Mouse (Mus musculus) T-helper 2 cell (primary cell): ENCODE measurements around the gene Gm2163.
"Not testable (repeated sequence)": the region's sequence is repeated elsewhere in the genome, so short reads cannot be mapped to it uniquely, and the experiment has no call there.

Experiments used
- in situ Hi-C: fragments of 300-600 bp; cut with MboI, MseI; formaldehyde crosslinking; loops from one replicate; pipeline ENCODE4 v1.15.1; 2025; ENCODE audit warnings: high pct_unique_total_duplicates

Gene Gm2163

GRCm38 (mm10) chr4:42466452-42466851 is at the start of gene Gm2163:
Gene Gm2163, plus strand, starts transcription at chr4:42466752.
- in situ Hi-C loops: not testable (repeated sequence)

GRCm38 (mm10) chr4:42439078-42439477 is 27.5 kb upstream of the Gm2163 start, which contains the start of gene Gm21586:
Gene Gm21586, plus strand, starts transcription at chr4:42439378.
- in situ Hi-C loops: not testable (repeated sequence)

DNA sequence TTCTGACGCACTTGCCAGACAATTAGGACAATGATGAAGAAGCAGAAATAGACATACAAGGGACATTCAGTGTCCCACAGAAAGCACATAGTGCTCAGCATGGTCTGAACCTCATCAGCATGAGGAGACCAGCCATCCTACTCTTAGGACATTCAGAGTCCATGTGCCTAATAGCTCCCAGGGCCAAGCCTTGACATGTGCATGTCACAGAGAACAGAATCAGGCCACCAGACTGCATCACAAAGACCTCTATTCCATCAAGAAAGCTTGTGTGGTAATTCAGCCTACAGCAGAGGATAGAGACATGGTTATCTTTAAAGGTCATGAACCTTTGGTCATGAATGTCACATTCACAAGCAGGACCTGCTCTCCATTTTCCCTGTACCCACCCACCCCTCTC is 61.5 kb downstream of the Gm2163 start, which contains the start of gene Fam205a2:
TSS of gene Fam205a2 (minus strand) at position 101 of the 400 bp plus-strand sequence.
- in situ Hi-C loops: loop anchor here (10.0 kb wide), 1 partner anchor 317 kb away; no protein-coding TSS in a partner anchor

- in situ Hi-C loops: not testable (repeated sequence)
Observed at GRCm38 (mm10) chr4:42611895-42612294, 145.3 kb downstream of the Gm2163 start, which contains the start of gene Gm10591. Gene Gm10591, plus strand, starts transcription at chr4:42612195.

GRCm38 (mm10) chr4:42629419-42629818 is 162.9 kb downstream of the Gm2163 start, which contains the start of gene Gm2564:
Gene Gm2564, plus strand, starts transcription at chr4:42629719.
- in situ Hi-C loops: not testable (repeated sequence)
